ENCODE assay signal across 1 mouse cellular context in genomic region chr8:119972558-119972957, GRCm38 (mm10).
TF ChIP-seq lines count a peak whose summit lies in the region.

No protein-coding gene starts in this region.

TF ChIP-seq in MEL, 35 proteins besides CTCF, POLR2A, EP300 and RAD21 (continued from another document):
- no peak for TF ChIP-seq MYB (IDR thresholded peaks at IDR 0.05; ENCODE audit: low read depth, low read length)
- TF ChIP-seq KAT2A (conservative IDR thresholded peaks at IDR 0.05; ENCODE audit: low read depth, low read length) = no peak
- no peak for TF ChIP-seq HCFC1 (IDR thresholded peaks at IDR 0.05; ENCODE audit: low read depth, low read length)
- TF ChIP-seq CHD2 (IDR thresholded peaks at IDR 0.05; ENCODE audit: low read length) = no peak
- TF ChIP-seq MYC (IDR thresholded peaks at IDR 0.05; ENCODE audit: low read depth, low read length) = no peak
- no peak for TF ChIP-seq ZMIZ1 (IDR thresholded peaks at IDR 0.05; ENCODE audit: low read depth, low read length)
